Comparison of ENCODE assay signal across 9 mouse cellular contexts in the genomic region with DNA sequence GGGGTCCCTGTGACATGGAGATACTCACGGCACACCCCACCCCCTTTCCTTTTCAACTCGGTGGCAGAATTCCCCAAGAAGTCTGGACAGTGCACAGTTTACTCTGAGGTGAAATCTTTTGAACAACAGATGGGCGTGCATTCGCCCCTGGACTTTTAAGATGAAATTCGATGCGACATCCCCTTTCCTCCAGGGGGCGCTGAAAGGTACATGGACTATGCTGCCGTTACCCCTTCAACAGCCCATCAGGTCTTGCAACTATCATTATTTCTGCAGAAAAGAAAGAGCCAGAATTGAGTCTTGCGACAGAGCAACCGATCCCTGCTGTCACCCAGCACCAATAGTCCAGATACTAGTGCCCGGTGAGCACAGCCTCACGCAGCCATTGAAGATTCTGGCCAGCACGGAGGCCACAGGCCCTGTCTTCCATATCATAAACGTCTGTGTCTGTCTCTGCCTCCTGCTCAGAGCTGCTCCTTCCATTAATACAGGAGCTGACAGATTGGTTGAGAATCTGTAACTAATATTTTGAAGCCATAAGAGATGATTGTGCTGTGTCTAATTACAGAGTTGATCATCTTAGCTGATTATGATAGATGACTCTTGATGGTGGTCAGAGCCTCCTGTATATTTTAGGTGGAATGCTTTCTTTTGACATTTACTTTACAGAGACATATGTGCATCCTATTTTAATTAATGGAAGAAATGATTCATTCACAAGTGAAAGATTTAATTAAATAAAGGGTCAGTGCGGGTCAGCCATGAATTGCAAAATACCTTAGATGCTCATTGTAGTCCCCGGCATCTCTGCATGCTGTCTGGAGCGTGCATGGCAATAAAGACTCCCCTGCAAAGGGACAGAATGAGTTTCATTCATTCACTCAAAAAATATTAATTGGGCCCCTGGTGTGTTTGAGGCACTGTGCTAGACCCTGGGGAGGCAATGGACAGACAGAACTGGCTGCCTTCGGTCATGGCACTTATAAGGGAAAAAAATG.
DNase-seq lines count a peak whose midpoint lies in the region; ATAC-seq and TF ChIP-seq lines count a peak whose summit lies in the region.
"Had no signal": no experiment of that assay in that cellular context is flagged by ENCODE, and none has a peak within 500 bp of the region (broad histone marks: within the 10 kb centered on the region; RNA-seq: fewer than 3 reads in every experiment).

No protein-coding gene starts in this region.

- H3K4me3 ChIP-seq in lung, embryonic 14.5 days (ENCODE audit: low read depth, low read length): no peak overlapping the region
- no peak overlapping the region; the same call in 1 of the 2 replicates for H3K4me3 ChIP-seq in testis, adult 2 months (ENCODE audit: control insufficient read depth, low read depth, low read length)
- H3K4me3 ChIP-seq: embryonic facial prominence, embryonic 13.5 days had no signal

- no peak overlapping the region for H3K27ac ChIP-seq in lung, embryonic 14.5 days (ENCODE audit: low read depth)
- no peak overlapping the region for H3K27ac ChIP-seq in testis, adult 2 months (ENCODE audit: control insufficient read depth, insufficient read depth, low read depth, low read length)
- H3K27ac ChIP-seq: embryonic facial prominence, embryonic 13.5 days had no signal

- no peak overlapping the region for H3K4me2 ChIP-seq in lung, embryonic 14.5 days
- H3K4me2 ChIP-seq: embryonic facial prominence, embryonic 13.5 days had no signal

- H3K4me1 ChIP-seq in lung, embryonic 14.5 days (ENCODE audit: insufficient read depth): no peaks in the 10 kb centered on the region
- peaks cover 14% of the 10 kb centered on the region for H3K4me1 ChIP-seq in testis, adult 2 months (ENCODE audit: control insufficient read depth, insufficient read depth, low read length)
- H3K4me1 ChIP-seq: embryonic facial prominence, embryonic 13.5 days had no signal

- DNase-seq in layer of hippocampus, adult 9-11 months: peak; percentile 17
- DNase-seq in layer of hippocampus, adult 9-10 months (ENCODE audit: low spot score): no peak
- peak; percentile 8 for DNase-seq in MEL-GATA-1-ER (ENCODE audit: extremely low read depth, low read depth)
- peak; percentile 12 for DNase-seq in c-Kit-positive CD71-negative TER-119-negative erythroid progenitor cells, embryonic 14.5 days (ENCODE audit: low read depth)
- peak; percentile 63 for DNase-seq in lung, embryonic 14.5 days
- no peak for DNase-seq in urinary bladder, postnatal 10 days (ENCODE audit: low spot score)

- no peaks in the 10 kb centered on the region for H3K27me3 ChIP-seq in lung, embryonic 14.5 days (ENCODE audit: insufficient read depth, low read length)
- no peaks in the 10 kb centered on the region for H3K27me3 ChIP-seq in testis, adult 2 months (ENCODE audit: control insufficient read depth, insufficient read depth, low read length)
- H3K27me3 ChIP-seq: embryonic facial prominence, embryonic 13.5 days had no signal

- ATAC-seq in granulocyte monocyte progenitor cell, adult 5-6 weeks (replicated peaks; ENCODE audit: poor library complexity, severe bottlenecking): peak; percentile 63
- no peak for ATAC-seq in lung, embryonic 14.5 days (ENCODE audit: insufficient read depth)

- no peak overlapping the region for H3K9ac ChIP-seq in lung, embryonic 14.5 days
- H3K9ac ChIP-seq: embryonic facial prominence, embryonic 13.5 days had no signal

- H3K36me3 ChIP-seq in lung, embryonic 14.5 days (ENCODE audit: insufficient read depth): no peaks in the 10 kb centered on the region
- H3K36me3 ChIP-seq in testis, adult 2 months (ENCODE audit: control insufficient read depth, insufficient read depth, low read length): no peaks in the 10 kb centered on the region
- H3K36me3 ChIP-seq: embryonic facial prominence, embryonic 13.5 days had no signal

- WGBS in lung, embryonic 14.5 days: 53% methylated on average over 18 of the region's 18 CpGs

- H3K9me3 ChIP-seq in lung, embryonic 14.5 days (ENCODE audit: low read depth, low read length): no peaks in the 10 kb centered on the region
- H3K9me3 ChIP-seq: embryonic facial prominence, embryonic 13.5 days had no signal

- TF ChIP-seq POLR2A in testis, adult 2 months (IDR thresholded peaks at IDR 0.05; ENCODE audit: control insufficient read depth, low read depth, low read length): no peak

- peak; percentile 55 for TF ChIP-seq CTCF in lung, embryonic 14.5 days (IDR thresholded peaks at IDR 0.05; ENCODE audit: low read depth)
- TF ChIP-seq CTCF in testis, adult 2 months (IDR thresholded peaks at IDR 0.05; ENCODE audit: control insufficient read depth, insufficient read depth, insufficient replicate concordance, low read depth, low read length): peak; percentile 41; the same call in 1 of the 2 replicates

Comparison
In these comparisons a context has a peak if more than half of its experiments do, and no peak if none do; other contexts are left out.
1. DNase-seq: peak in layer of hippocampus, adult 9-11 months (single experiment), MEL-GATA-1-ER (single experiment), c-Kit-positive CD71-negative TER-119-negative erythroid progenitor cells, embryonic 14.5 days (single experiment) and lung, embryonic 14.5 days (single experiment); none in layer of hippocampus, adult 9-10 months (single experiment) and urinary bladder, postnatal 10 days (single experiment).